Mouse (Mus musculus) forebrain, embryonic 15.5 days (tissue): ENCODE measurements around the gene Zfp988. TPM values are rescaled to one million over a fixed set of nuclear protein-coding genes. Genes with fewer than 3 reads are reported as not detected.
"Not testable (repeated sequence)": the region's sequence is repeated elsewhere in the genome, so short reads cannot be mapped to it uniquely, and the experiment has no call there.

Experiments
- ATAC-seq: fragments of 200-750 bp; cut with Nextera tagmentation; replicated peaks from 2 replicates; pipeline ENCODE4 v1.8.0; 2017; ENCODE audit warnings: mild to moderate bottlenecking, moderate TSS enrichment, moderate library complexity
- H3K27ac ChIP-seq: fragments of 300-500 bp; sonication (generic); replicated peaks from 2 replicates; pipeline ENCODE4 v1.5.1; 2015; ENCODE audit warnings: mild to moderate bottlenecking, inconsistent platforms
- H3K27me3 ChIP-seq: fragments of 300-500 bp; sonication (generic); 2 replicates; pipeline ENCODE4 v1.6.1; 2015; ENCODE audit warnings: inconsistent platforms
- H3K36me3 ChIP-seq: fragments of 300-500 bp; sonication (generic); 2 replicates; pipeline ENCODE4 v1.6.1; 2015; ENCODE audit warnings: mild to moderate bottlenecking, inconsistent platforms
- H3K4me1 ChIP-seq: fragments of 300-500 bp; sonication (generic); 2 replicates; pipeline ENCODE4 v1.6.1; 2015; ENCODE audit warnings: inconsistent platforms
- H3K4me2 ChIP-seq: fragments of 300-500 bp; sonication (generic); replicated peaks from 2 replicates; pipeline ENCODE4 v1.6.1; 2015; ENCODE audit warnings: mild to moderate bottlenecking, inconsistent platforms
- H3K4me3 ChIP-seq: fragments of 300-500 bp; sonication (generic); 2 replicates; pipeline ENCODE4 v1.5.1; 2015; ENCODE audit warnings: mild to moderate bottlenecking, inconsistent platforms
- H3K9ac ChIP-seq: fragments of 300-500 bp; sonication (generic); replicated peaks from 2 replicates; pipeline ENCODE4 v1.6.1; 2015; ENCODE audit warnings: mild to moderate bottlenecking, inconsistent platforms
- H3K9me3 ChIP-seq: fragments of 300-500 bp; sonication (generic); 2 replicates; pipeline ENCODE4 v1.6.1; 2016; ENCODE audit warnings: inconsistent platforms
- WGBS: fragments of 180-500 bp; shearing (Covaris S2); methylation state at CpG from one replicate; pipeline ENCODE4 v1.1.7; 2015; ENCODE audit warnings: mixed read lengths; 5-methylcytosine and 5-hydroxymethylcytosine counted together
- polyA plus RNA-seq: library from polyadenylated mRNA; unstranded; fragments of >200 nt; fragmentation: Nextera tagmentation; extraction: Ambion mirVana; gene quantifications from 2 replicates; pipeline ENCODE4 v1.2.1, GENCODE M21; 2015

Gene Zfp988
- polyA plus RNA-seq, 1 experiment from 2014 or later: not detected

- H3K9ac ChIP-seq, H3K9me3 ChIP-seq, H3K4me2 ChIP-seq, H3K27ac ChIP-seq, H3K4me1 ChIP-seq, H3K4me3 ChIP-seq, H3K36me3 ChIP-seq, H3K27me3 ChIP-seq: not testable (repeated sequence)
- no CpG with 5 or more reads among the region's 2 CpGs for WGBS
- ATAC-seq: peak; percentile 57; the same call in 1 of the 2 replicates
These were observed 64.1 kb downstream of the Zfp988 start for GRCm38 (mm10) chr4:147369564-147369963.

DNA sequence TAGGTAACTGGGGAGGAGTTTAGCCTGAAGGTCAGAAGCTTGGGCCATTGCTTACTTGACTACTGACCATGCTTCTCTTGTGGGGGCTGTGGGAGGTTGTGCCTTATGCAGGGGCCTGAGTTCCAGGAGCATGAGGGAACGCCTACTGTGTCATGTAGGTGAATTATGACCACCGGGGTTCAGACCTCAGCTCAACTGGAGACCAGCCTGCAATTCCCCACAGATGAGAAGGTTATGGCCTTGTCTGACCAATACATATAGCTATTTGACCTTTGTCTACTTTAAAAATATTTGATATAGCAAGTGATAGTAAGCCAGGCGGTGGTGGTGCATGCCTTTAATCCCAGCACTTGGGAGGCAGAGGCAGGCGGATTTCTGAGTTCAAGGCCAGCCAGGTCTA is 77.7 kb downstream of the Zfp988 start:
- H3K9me3 ChIP-seq, ATAC-seq, H3K36me3 ChIP-seq, H3K4me2 ChIP-seq, H3K27ac ChIP-seq, H3K9ac ChIP-seq, H3K4me1 ChIP-seq, H3K4me3 ChIP-seq, H3K27me3 ChIP-seq: not testable (repeated sequence)
- 84% methylated on average over 4 of the region's 4 CpGs for WGBS

Other genes starting within 250 kb of the Zfp988 start
- gene Zfp991, start 173.6 kb upstream of the Zfp988 start, polyA plus RNA-seq: 3.7 and 4.7 TPM in 2 replicates
- not detected in 2 replicates for gene Zfp978, start 55.6 kb downstream of the Zfp988 start, polyA plus RNA-seq
- 1.7 and 2.7 TPM in 2 replicates for gene Zfp982, start 186.7 kb downstream of the Zfp988 start, polyA plus RNA-seq
- 0.36 and 0.42 TPM in 2 replicates for gene Gm16503, start 234.5 kb downstream of the Zfp988 start, polyA plus RNA-seq
- 0.06 TPM in 1 of 2 replicates, not detected in the other for gene Zfp985, start 247.6 kb downstream of the Zfp988 start, polyA plus RNA-seq